In the genomic region with DNA sequence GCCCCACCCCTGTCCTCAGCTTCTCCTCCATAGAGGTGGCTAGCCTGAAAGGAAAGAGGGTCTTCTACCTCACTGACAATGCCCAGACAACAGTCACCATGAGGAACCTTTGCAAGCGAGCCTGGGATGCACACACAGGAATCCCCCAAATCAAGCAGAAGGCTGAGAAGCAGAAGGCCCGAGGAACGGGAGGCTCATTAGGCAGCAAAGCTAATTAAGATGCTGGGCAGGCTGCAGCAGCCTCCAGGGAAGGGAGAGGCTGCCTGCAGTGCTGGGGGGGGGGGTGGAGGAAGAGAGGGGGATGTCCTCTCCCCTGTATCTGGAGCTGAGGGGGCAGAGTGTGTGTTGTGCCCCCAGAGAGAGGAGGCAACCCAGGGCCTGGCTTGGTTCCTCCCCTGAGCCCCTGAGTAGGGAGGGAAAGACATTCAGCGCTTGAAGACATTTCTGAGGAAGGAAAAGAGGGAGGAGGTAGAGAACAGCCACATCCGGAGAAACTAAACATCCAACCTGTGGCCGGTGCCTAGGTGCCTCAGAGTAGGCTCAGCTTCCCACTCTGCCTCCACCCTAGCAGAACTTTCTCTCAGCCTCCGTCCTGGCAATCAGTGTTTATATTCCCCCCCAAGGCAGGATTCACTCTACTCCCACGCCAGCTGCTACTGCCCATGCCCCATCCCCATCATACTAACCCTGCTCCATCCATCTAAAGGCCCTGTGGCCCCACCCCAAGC, we compare ENCODE assay signal across 9 mouse cellular contexts. TPM values are rescaled to one million over a fixed set of nuclear protein-coding genes. Genes with fewer than 3 reads are reported as not detected.
DNase-seq lines count a peak whose midpoint lies in the region; ATAC-seq and TF ChIP-seq lines count a peak whose summit lies in the region.
"Had no signal": no experiment of that assay in that cellular context is flagged by ENCODE, and none has a peak within 500 bp of the region (broad histone marks: within the 10 kb centered on the region; RNA-seq: fewer than 3 reads in every experiment).

No protein-coding gene starts in this region.

- no peak for TF ChIP-seq POLR2A in brain, embryonic 14.5 days (IDR thresholded peaks at IDR 0.05; ENCODE audit: borderline replicate concordance, extremely low read depth, insufficient read depth, insufficient read length, poor library complexity, severe bottlenecking)

- peaks cover 37% of the 10 kb centered on the region for H3K4me1 ChIP-seq in heart, embryonic 13.5 days
- peaks cover 45% of the 10 kb centered on the region for H3K4me1 ChIP-seq in hindbrain, embryonic 12.5 days
- H3K4me1 ChIP-seq in midbrain, embryonic 15.5 days, result peaks cover 45% of the 10 kb centered on the region

- no peak for TF ChIP-seq CTCF in brain, embryonic 14.5 days (IDR thresholded peaks at IDR 0.05; ENCODE audit: borderline replicate concordance, extremely low read depth, insufficient read depth, insufficient read length)

- H3K9ac ChIP-seq in heart, embryonic 13.5 days, result 0 out of 2 replicates have a peak overlapping the region, but pooled peaks have one; percentile 28
- peak overlapping the region; percentile 53 for H3K9ac ChIP-seq in hindbrain, embryonic 12.5 days
- peak overlapping the region; percentile 95 for H3K9ac ChIP-seq in midbrain, embryonic 15.5 days

- peaks cover 13% of the 10 kb centered on the region for H3K27me3 ChIP-seq in heart, embryonic 13.5 days (replicated peaks)
- H3K27me3 ChIP-seq in hindbrain, embryonic 12.5 days, result no peaks in the 10 kb centered on the region
- no peaks in the 10 kb centered on the region for H3K27me3 ChIP-seq in midbrain, embryonic 15.5 days (replicated peaks)

- no peak overlapping the region for H3K27ac ChIP-seq in heart, embryonic 13.5 days (replicated peaks)
- H3K27ac ChIP-seq in hindbrain, embryonic 12.5 days, result peak overlapping the region; percentile 83
- peak overlapping the region; percentile 57 for H3K27ac ChIP-seq in midbrain, embryonic 15.5 days

- H3K4me2 ChIP-seq in heart, embryonic 13.5 days, result peak overlapping the region; percentile 99; the same call in 1 of the 2 replicates
- peak overlapping the region; percentile 78 for H3K4me2 ChIP-seq in hindbrain, embryonic 12.5 days (replicated peaks)
- H3K4me2 ChIP-seq in midbrain, embryonic 15.5 days, result peak overlapping the region; percentile 72

- peaks cover 14% of the 10 kb centered on the region for H3K36me3 ChIP-seq in heart, embryonic 13.5 days
- H3K36me3 ChIP-seq in hindbrain, embryonic 12.5 days, result peaks cover 32% of the 10 kb centered on the region
- H3K36me3 ChIP-seq in midbrain, embryonic 15.5 days (replicated peaks), result peaks cover 18% of the 10 kb centered on the region

- H3K9me3 ChIP-seq in heart, embryonic 13.5 days, result no peaks in the 10 kb centered on the region
- no peaks in the 10 kb centered on the region for H3K9me3 ChIP-seq in hindbrain, embryonic 12.5 days (replicated peaks)
- no peaks in the 10 kb centered on the region for H3K9me3 ChIP-seq in midbrain, embryonic 15.5 days

- no peak overlapping the region for H3K4me3 ChIP-seq in heart, embryonic 13.5 days
- peak overlapping the region; percentile 56 for H3K4me3 ChIP-seq in hindbrain, embryonic 12.5 days
- H3K4me3 ChIP-seq in midbrain, embryonic 15.5 days, result peak overlapping the region; percentile 86

- no peak for ATAC-seq in heart, embryonic 13.5 days (ENCODE audit: extremely low read depth, insufficient number of reproducible peaks, low FRiP score, low TSS enrichment)
- ATAC-seq in hindbrain, embryonic 12.5 days (ENCODE audit: low FRiP score), result peak; percentile 27; the same call in 1 of the 2 replicates
- no peak for ATAC-seq in midbrain, embryonic 15.5 days (replicated peaks)

- no peak for DNase-seq in heart, postnatal 36 days
- DNase-seq in brain, embryonic 14.5 days (ENCODE audit: low read depth), result peak; percentile 86
- DNase-seq in natural killer cell, adult 2 months (ENCODE audit: low spot score in 2 of 2), result no peak
- DNase-seq in heart, adult 8-10 months (ENCODE audit: low spot score), result no peak
- no peak for DNase-seq in left cerebral cortex, postnatal 36 days (ENCODE audit: low spot score in 2 of 2)
- DNase-seq: cerebellum, adult 9-11 months had no signal

- 51% methylated on average over 8 of the region's 8 CpGs for WGBS in heart, embryonic 13.5 days
- whole genome bisulfite sequencing in hindbrain, embryonic 12.5 days, result 22% methylated on average over 8 of the region's 8 CpGs
- WGBS in midbrain, embryonic 15.5 days, result 14% methylated on average over 8 of the region's 8 CpGs

- intact Hi-C loops in heart, postnatal 36 days (cut with DNase I), result no loop called here
- intact Hi-C loops in left cerebral cortex, postnatal 36 days (cut with DNase I), result loop anchor here (1.0 to 10.0 kb wide), 2 partner anchors 16 to 125 kb away; no protein-coding TSS in a partner anchor

RNA-seq across cellular contexts. Expression of a gene that starts 2.8 kb away (rescaled TPM):
- 6.0 and 6.7 TPM in 2 replicates for polyA plus RNA-seq in heart, embryonic 13.5 days (2015; fragmentation: Nextera tagmentation; extraction: Ambion mirVana)
- 1 to 10 TPM; 6.1 to 6.2 TPM for total RNA-seq in heart, postnatal 36 days (2021)
- 60.8 and 90.1 TPM in 2 replicates for polyA plus RNA-seq in brain, embryonic 14.5 days (2012; rRNA removed)
- 39.6 and 43.5 TPM in 2 replicates for polyA plus RNA-seq in hindbrain, embryonic 12.5 days (2016; fragmentation: Nextera tagmentation; extraction: Ambion mirVana)
- polyA plus RNA-seq in midbrain, embryonic 15.5 days (2015; fragmentation: Nextera tagmentation; extraction: Ambion mirVana), result 72.0 and 75.2 TPM in 2 replicates
- 1 to 10 TPM; 6.2 to 8.5 (median 6.5) TPM for total RNA-seq in heart, adult 8-10 months (2022)
- 100 to 1,000 TPM; 149 to 163 TPM for total RNA-seq in left cerebral cortex, postnatal 36 days (2021)

RNA-seq across cellular contexts. Expression of a gene that starts 6.5 kb away (rescaled TPM):
- polyA plus RNA-seq in heart, embryonic 13.5 days (2015; fragmentation: Nextera tagmentation; extraction: Ambion mirVana), result 676 and 751 TPM in 2 replicates
- 100 to 1,000 TPM; 537 to 577 TPM for total RNA-seq in heart, postnatal 36 days (2021)
- polyA plus RNA-seq in brain, embryonic 14.5 days (2012; rRNA removed), result 1,103 and 1,209 TPM in 2 replicates
- 675 and 726 TPM in 2 replicates for polyA plus RNA-seq in hindbrain, embryonic 12.5 days (2016; fragmentation: Nextera tagmentation; extraction: Ambion mirVana)
- polyA plus RNA-seq in midbrain, embryonic 15.5 days (2015; fragmentation: Nextera tagmentation; extraction: Ambion mirVana), result 622 and 634 TPM in 2 replicates
- total RNA-seq in heart, adult 8-10 months (2022), result 100 to 1,000 TPM; 503 to 616 (median 589) TPM
- 100 to 1,000 TPM; 524 to 620 TPM for total RNA-seq in left cerebral cortex, postnatal 36 days (2021)

RNA-seq across cellular contexts. Expression of a gene that starts 24.1 kb away (rescaled TPM):
- polyA plus RNA-seq in heart, embryonic 13.5 days (2015; fragmentation: Nextera tagmentation; extraction: Ambion mirVana), result 4.6 and 5.1 TPM in 2 replicates
- under 1 TPM; 0.65 to 0.80 TPM for total RNA-seq in heart, postnatal 36 days (2021)
- 0.89 and 1.1 TPM in 2 replicates for polyA plus RNA-seq in brain, embryonic 14.5 days (2012; rRNA removed)
- 5.7 and 7.0 TPM in 2 replicates for polyA plus RNA-seq in hindbrain, embryonic 12.5 days (2016; fragmentation: Nextera tagmentation; extraction: Ambion mirVana)
- polyA plus RNA-seq in midbrain, embryonic 15.5 days (2015; fragmentation: Nextera tagmentation; extraction: Ambion mirVana), result 9.5 and 10.8 TPM in 2 replicates
- total RNA-seq in heart, adult 8-10 months (2022), result under 1 TPM; 0.22 to 0.87 (median 0.45) TPM
- total RNA-seq in left cerebral cortex, postnatal 36 days (2021), result 1 to 10 TPM in 1 of 2 experiments, under 1 TPM in 1; 0.93 to 1.7 TPM

RNA-seq across cellular contexts. Expression of a gene that starts 33.2 kb away (rescaled TPM):
- polyA plus RNA-seq in heart, embryonic 13.5 days (2015; fragmentation: Nextera tagmentation; extraction: Ambion mirVana), result 0.83 and 0.84 TPM in 2 replicates
- total RNA-seq in heart, postnatal 36 days (2021), result under 1 TPM in 1 of 2 experiments, not detected in 1; 0.17 TPM
- 1.8 and 5.5 TPM in 2 replicates for polyA plus RNA-seq in brain, embryonic 14.5 days (2012; rRNA removed)
- polyA plus RNA-seq in hindbrain, embryonic 12.5 days (2016; fragmentation: Nextera tagmentation; extraction: Ambion mirVana), result 2.1 and 2.2 TPM in 2 replicates
- 2.6 and 3.9 TPM in 2 replicates for polyA plus RNA-seq in midbrain, embryonic 15.5 days (2015; fragmentation: Nextera tagmentation; extraction: Ambion mirVana)
- under 1 TPM; 0.16 to 0.23 (median 0.19) TPM for total RNA-seq in heart, adult 8-10 months (2022)
- 100 to 1,000 TPM in 1 of 2 experiments, 10 to 100 TPM in 1; 69.6 to 102 TPM for total RNA-seq in left cerebral cortex, postnatal 36 days (2021)

RNA-seq across cellular contexts. Expression of a gene that starts 33.8 kb away (rescaled TPM):
- 0.23 and 0.44 TPM in 2 replicates for polyA plus RNA-seq in heart, embryonic 13.5 days (2015; fragmentation: Nextera tagmentation; extraction: Ambion mirVana)
- 1 to 10 TPM; 5.1 to 6.2 TPM for total RNA-seq in heart, postnatal 36 days (2021)
- polyA plus RNA-seq in brain, embryonic 14.5 days (2012; rRNA removed), result 0.67 and 0.90 TPM in 2 replicates
- 0.13 and 0.26 TPM in 2 replicates for polyA plus RNA-seq in hindbrain, embryonic 12.5 days (2016; fragmentation: Nextera tagmentation; extraction: Ambion mirVana)
- 1.7 and 1.8 TPM in 2 replicates for polyA plus RNA-seq in midbrain, embryonic 15.5 days (2015; fragmentation: Nextera tagmentation; extraction: Ambion mirVana)
- 1 to 10 TPM; 2.7 to 4.5 (median 3.4) TPM for total RNA-seq in heart, adult 8-10 months (2022)
- total RNA-seq in left cerebral cortex, postnatal 36 days (2021), result 10 to 100 TPM; 26.3 to 39.3 TPM

Comparison
In these comparisons a context has a peak if more than half of its experiments do, and no peak if none do; other contexts are left out.
1. H3K9ac ChIP-seq: peak in every context shown above with its lines; median percentile 95 in midbrain, embryonic 15.5 days; 53 in hindbrain, embryonic 12.5 days; 28 in heart, embryonic 13.5 days.